Mouse (Mus musculus) heart, embryonic 14.5 days (tissue): Measurements from ENCODE around the gene Fgd3. TPM values are rescaled to one million over a fixed set of nuclear protein-coding genes. Genes with fewer than 3 reads are reported as not detected.

ENCODE experiments used
- ATAC-seq: fragments of 200-750 bp; cut with Nextera tagmentation; 2 replicates; pipeline ENCODE4 v1.8.0; 2017; ENCODE audit warnings: low read depth, moderate TSS enrichment; ENCODE audit not compliant: insufficient number of reproducible peaks, insufficient read depth, low FRiP score
- H3K27ac ChIP-seq, 2 experiments: fragments of 200-500 bp in 1 of 2; fragments of 300-500 bp in 1 of 2; sonication (generic) in 1 of 2; replicated peaks in 1 of 2; 2 replicates each; pipeline ENCODE4 v1.5.1; 2012 to 2014; ENCODE audit warnings: low read depth in 2 of 2, low read length in 2 of 2, control low read depth in 1 of 2, mild to moderate bottlenecking in 1 of 2, mixed read lengths in 1 of 2; ENCODE audit not compliant: control insufficient read depth in 1 of 2, insufficient read depth in 1 of 2
- H3K27me3 ChIP-seq: fragments of 300-500 bp; sonication (generic); 2 replicates; pipeline ENCODE4 v1.6.1; 2014; ENCODE audit warnings: mild to moderate bottlenecking, low read length, control low read depth; ENCODE audit not compliant: control insufficient read depth, insufficient read depth
- H3K36me3 ChIP-seq: fragments of 300-500 bp; sonication (generic); 2 replicates; pipeline ENCODE4 v1.6.1; 2014; ENCODE audit warnings: mild to moderate bottlenecking, control low read depth, low read length, mixed read lengths; ENCODE audit not compliant: control insufficient read depth, insufficient read depth
- H3K4me1 ChIP-seq, 2 experiments: fragments of 200-500 bp in 1 of 2; fragments of 300-500 bp in 1 of 2; sonication (generic) in 1 of 2; 2 replicates each; pipeline ENCODE4 v1.6.1; 2012 to 2014; ENCODE audit warnings: low read length in 2 of 2, control low read depth in 1 of 2, mixed read lengths in 1 of 2; ENCODE audit not compliant: control insufficient read depth in 2 of 2, insufficient read depth in 2 of 2
- H3K4me2 ChIP-seq: fragments of 300-500 bp; sonication (generic); 2 replicates; pipeline ENCODE4 v1.6.1; 2014; ENCODE audit warnings: mild to moderate bottlenecking, low read length
- H3K4me3 ChIP-seq, 2 experiments: fragments of 200-500 bp in 1 of 2; fragments of 300-500 bp in 1 of 2; sonication (generic) in 1 of 2; 2 replicates each; pipeline ENCODE4 v1.5.1; 2012 to 2014; ENCODE audit warnings: low read length in 2 of 2, mild to moderate bottlenecking in 2 of 2, control low read depth in 1 of 2, low read depth in 1 of 2, moderate library complexity in 1 of 2; ENCODE audit not compliant: control insufficient read depth in 1 of 2, insufficient read depth in 1 of 2
- H3K9ac ChIP-seq: fragments of 300-500 bp; sonication (generic); 2 replicates; pipeline ENCODE4 v1.6.1; 2014; ENCODE audit warnings: mild to moderate bottlenecking, low read length
- H3K9me3 ChIP-seq: fragments of 300-500 bp; sonication (generic); 2 replicates; pipeline ENCODE4 v1.6.1; 2016; ENCODE audit warnings: low read length, control low read depth; ENCODE audit not compliant: control insufficient read depth
- WGBS: fragments of 180-500 bp; shearing (Covaris S2); extraction: QIAGEN DNeasy Blood & Tissue Kit; methylation state at CpG from one replicate; pipeline ENCODE4 v1.1.7; 2014; 5-methylcytosine and 5-hydroxymethylcytosine counted together
- polyA plus RNA-seq: library from polyadenylated mRNA; unstranded; fragments of >200 nt; fragmentation: Nextera tagmentation; extraction: Ambion mirVana; gene quantifications from 2 replicates; pipeline ENCODE4 v1.2.1, GENCODE M21; 2014

Gene Fgd3
- polyA plus RNA-seq, 1 experiment from 2014 or later = 0.09 TPM

GRCm38 (mm10) chr13:49311642-49312041, 8.5 kb downstream of the Fgd3 start:
- Histone ChIP-seq H3K4me3 (no peak overlapping the region), H3K9me3 (no peaks in the 10 kb centered on the region), H3K27me3 (no peaks in the 10 kb centered on the region), H3K4me2 (no peak overlapping the region), H3K27ac (no peak overlapping the region), H3K4me1 (peaks cover 13 to 21% of the 10 kb centered on the region in 2 experiments), H3K36me3 (no peaks in the 10 kb centered on the region), H3K9ac (no peak overlapping the region)
- 76% methylated on average over 7 of the region's 7 CpGs for WGBS
- ATAC-seq = no peak

- Histone ChIP-seq H3K36me3 (no peaks in the 10 kb centered on the region), H3K9ac (no peak overlapping the region), H3K27me3 (no peaks in the 10 kb centered on the region), H3K4me1 (peaks cover 15 to 19% of the 10 kb centered on the region in 2 experiments), H3K27ac (no peak overlapping the region), H3K4me3 (no peak overlapping the region), H3K9me3 (no peaks in the 10 kb centered on the region), H3K4me2 (no peak overlapping the region)
- WGBS = 79% methylated on average over 1 of the region's 1 CpGs
- ATAC-seq = no peak
Measured at GRCm38 (mm10) chr13:49309501-49309900, 10.6 kb downstream of the Fgd3 start.

- H3K4me3 ChIP-seq = no peak overlapping the region
- ATAC-seq = no peak
- H3K9ac ChIP-seq = no peak overlapping the region
Measured at GRCm38 (mm10) chr13:49308861-49309403, 11.2 kb downstream of the Fgd3 start.

GRCm38 (mm10) chr13:49308206-49308605, 11.9 kb downstream of the Fgd3 start:
- ATAC-seq = no peak
- peak overlapping the region in 1 of 2 experiments; percentile 80; a peak in 2 of 4 replicates for H3K27ac ChIP-seq
- no peak overlapping the region for H3K9ac ChIP-seq
- no peaks in the 10 kb centered on the region for H3K9me3 ChIP-seq
- H3K27me3 ChIP-seq = no peaks in the 10 kb centered on the region
- H3K4me1 ChIP-seq = peaks cover 15 to 19% of the 10 kb centered on the region in 2 experiments
- H3K4me3 ChIP-seq = no peak overlapping the region
- no peak overlapping the region; the same call in 1 of the 2 replicates for H3K4me2 ChIP-seq
- no peaks in the 10 kb centered on the region for H3K36me3 ChIP-seq
- WGBS = 94% methylated on average over 4 of the region's 4 CpGs

More at GRCm38 (mm10) chr13:49308861-49309403, 11.2 kb downstream of the Fgd3 start:
- Histone ChIP-seq H3K9me3 (no peaks in the 10 kb centered on the region), H3K36me3 (no peaks in the 10 kb centered on the region), H3K4me2 (no peak overlapping the region), H3K27ac (no peak overlapping the region), H3K27me3 (no peaks in the 10 kb centered on the region), H3K4me1 (peaks cover 15 to 19% of the 10 kb centered on the region in 2 experiments)
- 77% methylated on average over 16 of the region's 16 CpGs for WGBS

GRCm38 (mm10) chr13:49307311-49307969, 12.7 kb downstream of the Fgd3 start:
- WGBS = 0% methylated on average over 10 of the region's 10 CpGs
- Histone ChIP-seq H3K4me2 (peak overlapping the region; percentile 42), H3K27me3 (no peaks in the 10 kb centered on the region), H3K4me3 (peak overlapping the region; percentile 3 to 21; a peak in 2 of 4 replicates), H3K36me3 (no peaks in the 10 kb centered on the region), H3K9ac (peak overlapping the region; percentile 22), H3K27ac (peak overlapping the region; percentile 80 to 87), H3K9me3 (no peaks in the 10 kb centered on the region), H3K4me1 (peaks cover 15 to 19% of the 10 kb centered on the region in 2 experiments)
- ATAC-seq = peak; percentile 84

- peak overlapping the region; percentile 3 to 21; a peak in 1 of 4 replicates for H3K4me3 ChIP-seq
- H3K27ac ChIP-seq = peak overlapping the region; percentile 80 to 87
- H3K4me2 ChIP-seq = peak overlapping the region; percentile 42
- no peaks in the 10 kb centered on the region for H3K27me3 ChIP-seq
- 0 out of 2 replicates have a peak, but pooled peaks have one; percentile 9 for ATAC-seq
- WGBS = 26% methylated on average over 7 of the region's 7 CpGs
- H3K9me3 ChIP-seq = no peaks in the 10 kb centered on the region
- no peaks in the 10 kb centered on the region for H3K36me3 ChIP-seq
- H3K4me1 ChIP-seq = peaks cover 15 to 19% of the 10 kb centered on the region in 2 experiments
- peak overlapping the region; percentile 22 for H3K9ac ChIP-seq
Measured at GRCm38 (mm10) chr13:49306771-49307310, 13.3 kb downstream of the Fgd3 start.

- WGBS = 54% methylated on average over 1 of the region's 1 CpGs
- no peak overlapping the region for H3K9ac ChIP-seq
- H3K9me3 ChIP-seq = no peaks in the 10 kb centered on the region
Measured at GRCm38 (mm10) chr13:49300771-49301170, 19.3 kb downstream of the Fgd3 start.

More at GRCm38 (mm10) chr13:49300771-49301170, 19.3 kb downstream of the Fgd3 start:
- no peaks in the 10 kb centered on the region for H3K27me3 ChIP-seq
- H3K4me1 ChIP-seq = no peaks in the 10 kb centered on the region
- no peak overlapping the region for H3K4me3 ChIP-seq
- no peak overlapping the region for H3K27ac ChIP-seq
- H3K36me3 ChIP-seq = no peaks in the 10 kb centered on the region
- no peak for ATAC-seq
- H3K4me2 ChIP-seq = no peak overlapping the region
